Mouse (Mus musculus) forelimb bud, embryonic 11.5 days (tissue): Measurements from ENCODE around the gene Majin.

ENCODE experiments used
- DNase-seq: peaks from one replicate; pipeline ENCODE4 v3.0.0-alpha.2; 2012; ENCODE audit warnings: low read depth, low spot score

Majin gene

DNA sequence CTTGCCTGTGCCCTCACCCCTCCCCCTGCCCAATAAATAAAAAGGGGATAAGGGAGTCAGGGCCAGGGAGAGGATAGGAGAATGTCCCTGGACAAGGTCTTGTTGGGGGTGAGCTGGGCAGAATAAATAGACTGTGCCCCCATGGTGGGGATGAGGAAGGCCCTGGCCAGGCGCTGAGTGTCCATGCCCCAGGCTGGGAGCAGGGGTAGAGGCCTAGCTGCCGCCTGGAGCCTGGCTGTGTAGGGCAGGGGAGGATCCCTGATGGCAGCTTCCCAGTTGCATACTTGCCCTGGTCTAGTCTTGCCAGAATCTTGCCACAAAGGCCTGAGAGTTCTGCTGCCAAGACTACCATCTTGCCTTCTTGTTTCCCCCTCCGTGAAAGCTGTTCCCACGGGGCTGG lies 43.7 kb downstream of the Majin start:
- DNase-seq = no peak

GRCm38 (mm10) chr19:6230411-6230810 lies 46.2 kb downstream of the Majin start:
- no peak for DNase-seq

DNA sequence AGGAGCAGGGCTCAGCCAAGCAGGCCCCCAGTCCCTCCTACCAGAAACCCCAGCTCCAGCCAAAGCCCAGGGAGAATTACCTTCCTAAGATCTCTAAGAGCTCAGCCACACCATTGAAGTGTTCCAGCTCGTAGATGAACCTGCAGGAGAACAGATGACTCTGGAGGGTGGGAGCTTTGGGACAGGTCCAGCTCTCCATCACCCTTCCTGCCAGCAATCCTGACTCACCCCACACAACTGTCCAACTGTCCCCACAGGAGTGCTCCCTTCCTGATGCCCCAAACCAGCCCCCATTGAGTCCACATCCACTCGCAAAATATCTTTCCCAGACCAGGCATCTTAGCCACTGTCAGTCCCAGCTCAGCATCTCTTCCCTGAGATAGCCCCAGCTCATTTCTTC lies 46.8 kb downstream of the Majin start:
- no peak for DNase-seq

GRCm38 (mm10) chr19:6233647-6234046 lies 49.5 kb downstream of the Majin start:
- DNase-seq = no peak

DNA sequence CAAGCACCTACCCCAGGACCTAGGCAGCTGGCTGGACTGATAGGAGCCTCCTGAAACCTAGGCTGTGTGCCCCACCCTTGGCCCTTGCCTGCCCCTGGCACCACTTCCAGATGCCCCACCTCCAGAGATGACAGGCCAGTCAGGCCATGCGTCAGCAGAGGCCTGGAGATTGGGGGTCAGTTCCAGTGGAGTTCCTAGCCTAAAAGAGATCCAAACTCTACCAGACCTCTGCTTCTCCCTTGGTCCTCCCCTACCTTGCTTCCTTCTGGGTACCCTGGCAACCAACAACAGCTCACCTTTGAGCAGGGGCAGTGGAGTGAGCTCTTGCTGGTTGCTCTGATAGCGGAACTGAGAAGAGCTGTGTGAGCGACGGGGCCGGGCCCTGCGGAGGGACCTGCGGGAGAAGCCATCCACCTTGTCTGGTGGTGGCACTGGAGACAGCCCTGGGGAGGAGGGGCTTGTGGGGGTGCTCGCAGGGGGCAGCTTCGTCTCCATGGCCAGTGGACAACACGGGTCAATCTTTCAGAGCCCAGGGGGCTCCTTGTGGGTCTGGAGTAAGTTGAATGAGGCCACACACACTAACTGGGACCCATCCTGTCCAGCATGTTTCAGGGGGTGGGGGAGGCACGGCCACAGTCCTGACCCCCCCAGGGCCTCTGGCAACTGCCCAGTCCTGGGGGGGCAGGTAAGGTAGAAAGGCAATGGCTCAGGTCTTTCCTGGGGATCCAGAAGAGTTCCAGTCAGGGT lies 50.3 kb downstream of the Majin start:
- no peak for DNase-seq

- peak; percentile 84 for DNase-seq
These were observed 51.2 kb downstream of the Majin start, which contains the start of gene Ppp2r5b for GRCm38 (mm10) chr19:6235084-6236052. TSS of gene Ppp2r5b (minus strand) at chr19:6235872.

DNA sequence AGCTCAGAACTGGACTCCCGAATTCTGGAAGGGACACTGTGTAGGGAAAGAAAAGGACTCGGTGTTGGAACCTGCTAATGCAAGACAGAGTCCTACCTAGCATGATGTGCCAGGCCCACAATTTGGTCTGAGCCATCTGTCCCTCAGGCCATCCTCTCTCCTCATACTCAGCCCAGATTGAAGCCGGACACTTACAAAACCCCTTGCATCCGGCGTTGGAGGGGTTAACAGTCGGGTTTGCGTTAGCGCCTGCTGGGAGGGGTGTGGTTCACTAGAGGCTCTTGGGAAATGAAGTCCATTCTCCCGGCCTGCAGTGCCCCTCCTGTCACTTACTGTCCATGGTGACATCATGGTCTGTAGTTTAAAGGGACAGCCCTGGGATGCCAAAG lies 51.9 kb downstream of the Majin start:
- peak; percentile 90 for DNase-seq

DNA sequence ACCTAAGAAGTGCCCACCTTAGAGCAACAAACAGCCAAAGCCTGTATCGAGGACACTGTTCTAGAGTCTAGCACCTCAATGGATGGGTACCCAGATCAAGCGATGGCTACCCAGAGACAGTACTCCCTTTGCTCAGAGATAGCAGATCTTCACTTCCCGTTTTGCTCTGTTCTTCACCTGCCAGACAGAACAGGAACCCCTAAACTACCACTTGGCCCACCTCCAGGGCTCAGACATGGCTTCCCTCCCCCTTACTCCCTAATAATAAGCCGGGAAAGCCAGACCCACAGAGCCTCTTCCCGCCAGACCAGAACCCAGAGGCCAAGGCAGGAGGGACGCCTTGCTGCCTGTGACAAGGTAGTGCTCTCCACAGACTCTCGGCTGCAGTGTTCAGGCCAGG lies 52.7 kb downstream of the Majin start:
- DNase-seq = no peak

DNA sequence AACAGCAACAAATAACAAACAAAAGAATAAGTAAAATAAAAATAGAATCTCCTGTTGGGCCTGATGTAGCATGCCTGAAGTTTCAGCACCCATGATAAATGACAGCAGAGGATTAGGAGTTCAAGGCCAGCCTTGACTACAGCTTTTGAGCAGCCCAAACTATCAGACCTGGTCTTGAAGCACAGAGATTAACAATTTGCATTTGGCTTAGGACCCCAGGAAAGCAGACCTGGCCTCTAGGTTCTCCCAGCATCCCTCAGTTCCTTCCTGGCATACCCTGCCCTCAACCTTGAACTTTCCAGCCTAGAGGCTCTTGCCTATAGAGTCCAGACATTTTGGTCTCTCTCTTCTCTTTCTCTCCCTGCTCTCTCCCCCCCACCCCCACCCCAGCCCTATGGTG lies 54.6 kb downstream of the Majin start:
- no peak for DNase-seq

GRCm38 (mm10) chr19:6240136-6240535 lies 55.9 kb downstream of the Majin start:
- DNase-seq = no peak

DNA sequence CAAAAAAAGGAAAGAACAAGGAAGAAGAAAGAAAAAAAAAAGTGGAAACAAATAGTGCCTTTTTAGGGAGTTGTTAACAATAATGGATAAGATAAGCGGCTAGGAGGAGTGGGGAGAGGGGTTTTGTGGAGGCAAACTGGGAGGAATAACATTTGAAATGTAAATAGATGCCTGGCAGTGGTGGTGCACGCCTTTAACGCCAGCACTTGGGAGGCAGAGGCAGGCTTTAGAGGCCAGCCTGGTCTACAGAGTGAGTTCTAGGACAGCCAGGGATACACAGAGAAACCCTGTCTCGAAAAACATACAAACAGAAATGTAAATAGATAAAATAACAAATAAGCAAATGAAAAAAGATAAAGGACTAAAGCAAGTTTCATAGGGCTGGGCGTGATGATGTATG lies 56.5 kb downstream of the Majin start:
- DNase-seq = no peak

DNA sequence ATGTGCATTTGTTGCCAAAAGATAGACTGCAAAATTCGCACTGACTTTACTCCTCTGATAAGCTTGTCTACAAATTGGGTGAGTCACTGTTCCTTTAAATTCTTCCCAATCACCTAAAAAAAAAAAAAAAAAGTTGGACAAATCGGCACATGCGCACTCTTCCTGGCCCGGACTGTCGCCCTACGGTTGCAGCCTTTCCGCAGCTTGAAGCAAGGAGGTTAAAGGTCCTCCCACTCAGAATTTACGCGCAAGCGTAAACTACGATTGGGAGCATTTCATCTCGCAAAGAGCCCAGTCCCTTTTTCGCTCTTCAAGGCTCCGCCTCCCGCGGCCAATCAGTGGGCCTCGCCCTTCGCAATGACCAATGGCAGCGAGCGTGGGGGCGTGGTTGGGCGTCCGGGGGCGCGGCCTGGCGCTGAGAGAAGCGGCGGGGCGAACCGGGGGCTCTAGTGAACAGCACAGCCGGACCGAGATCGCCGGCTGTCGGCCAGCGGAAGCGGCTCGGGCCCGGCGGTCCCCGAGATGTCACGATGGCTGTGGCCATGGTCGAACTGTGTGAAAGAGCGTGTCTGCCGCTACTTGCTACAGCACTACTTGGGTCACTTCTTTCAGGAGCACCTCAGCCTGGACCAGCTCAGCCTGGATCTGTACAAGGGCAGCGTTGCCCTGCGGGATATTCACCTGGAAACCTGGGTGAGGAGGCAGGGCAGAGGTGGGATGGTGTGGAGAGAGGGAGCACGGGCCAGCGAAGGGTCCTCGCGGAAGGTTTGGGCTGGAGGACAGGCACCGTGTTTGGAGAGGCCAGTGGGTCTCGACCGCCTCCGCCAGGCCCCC lies 57.3 kb downstream of the Majin start, which contains the start of gene Atg2a:
TSS of gene Atg2a (plus strand) at position 395 of the 834 bp plus-strand sequence.
- peak; percentile 100 for DNase-seq

DNA sequence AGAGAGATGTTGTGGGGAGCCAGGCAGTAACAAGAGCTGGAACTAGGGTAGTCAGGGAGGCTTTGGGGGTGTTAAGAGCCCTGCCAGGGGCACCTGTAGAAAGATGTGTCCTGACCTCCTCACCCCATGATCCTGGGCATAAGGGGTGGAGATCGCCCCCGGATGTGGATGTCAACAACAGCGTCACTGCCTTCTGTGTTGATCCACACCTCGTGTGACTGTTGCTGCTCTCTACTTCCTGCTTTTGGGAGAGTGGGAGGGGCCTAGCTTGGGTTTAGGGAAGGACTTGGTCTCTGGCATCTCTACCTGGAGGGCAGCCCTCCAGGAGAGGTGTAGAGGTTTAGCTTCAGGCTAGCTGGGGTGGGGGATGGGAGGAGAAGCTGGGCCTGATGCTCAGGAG lies 58.1 kb downstream of the Majin start:
- DNase-seq = no peak

- DNase-seq = no peak
These were observed 59.0 kb downstream of the Majin start for GRCm38 (mm10) chr19:6243226-6243625.

GRCm38 (mm10) chr19:6245806-6246205 lies 61.6 kb downstream of the Majin start:
- no peak for DNase-seq

- DNase-seq = no peak
These were observed 63.5 kb downstream of the Majin start for GRCm38 (mm10) chr19:6247526-6248300.

- DNase-seq = no peak
These were observed 68.8 kb downstream of the Majin start for GRCm38 (mm10) chr19:6253021-6253420.

GRCm38 (mm10) chr19:6260428-6260827 lies 76.2 kb downstream of the Majin start:
- DNase-seq = no peak

- DNase-seq = no peak
These were observed 76.8 kb downstream of the Majin start for GRCm38 (mm10) chr19:6260946-6261345.

DNA sequence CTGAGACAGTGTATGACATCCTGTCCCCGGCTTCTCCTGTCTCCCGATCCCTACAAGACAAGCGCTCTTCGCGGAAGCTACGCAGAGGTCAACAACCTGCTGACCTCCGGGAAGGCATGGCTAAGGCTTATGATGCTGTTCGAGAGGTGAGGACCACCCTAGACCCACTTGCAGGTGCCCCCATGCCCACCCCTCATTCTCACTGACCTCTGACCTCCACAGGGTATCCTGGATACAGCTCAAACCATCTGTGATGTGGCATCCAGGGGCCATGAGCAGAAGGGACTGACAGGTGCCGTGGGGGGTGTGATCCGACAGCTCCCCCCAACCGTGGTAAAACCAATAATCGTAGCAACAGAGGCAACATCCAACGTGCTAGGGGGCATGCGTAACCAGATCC lies 77.2 kb downstream of the Majin start:
- no peak for DNase-seq

GRCm38 (mm10) chr19:6262222-6262621 lies 78.0 kb downstream of the Majin start:
- peak; percentile 65 for DNase-seq
